Mouse (Mus musculus) liver, adult 2 months (tissue): Measurements from ENCODE around the gene Ntmt1. TPM values are rescaled to one million over a fixed set of nuclear protein-coding genes. Genes with fewer than 3 reads are reported as not detected.

Experiments
- DNase-seq: peaks from one replicate; pipeline ENCODE4 v3.0.0-alpha.2; 2011; ENCODE audit warnings: low read depth, low spot score; ENCODE audit errors: extremely low read depth
- H3K27ac ChIP-seq: fragments of 200-500 bp; replicated peaks from 2 replicates; pipeline ENCODE4 v1.5.1; 2012; ENCODE audit warnings: low read depth, mild to moderate bottlenecking, control low read depth, inconsistent platforms, low read length; ENCODE audit not compliant: insufficient read depth
- H3K27me3 ChIP-seq: fragments of 200-500 bp; 2 replicates; pipeline ENCODE4 v1.6.1; 2012; ENCODE audit warnings: mild to moderate bottlenecking, moderate library complexity, low read length, inconsistent platforms; ENCODE audit not compliant: control insufficient read depth, insufficient read depth
- H3K36me3 ChIP-seq: fragments of 200-500 bp; 2 replicates; pipeline ENCODE4 v1.6.1; 2012; ENCODE audit warnings: low read length, inconsistent platforms; ENCODE audit not compliant: control insufficient read depth, insufficient read depth
- H3K4me1 ChIP-seq: fragments of 200-500 bp; 2 replicates; pipeline ENCODE4 v1.6.1; 2011; ENCODE audit warnings: low read length; ENCODE audit not compliant: control insufficient read depth, insufficient read depth
- H3K4me3 ChIP-seq: fragments of 200-500 bp; 2 replicates; pipeline ENCODE4 v1.5.1; 2011; ENCODE audit warnings: low read depth, mild to moderate bottlenecking, control low read depth, low read length, moderate library complexity; ENCODE audit not compliant: insufficient read depth
- H3K79me2 ChIP-seq: fragments of 200-500 bp; 2 replicates; pipeline ENCODE4 v1.6.1; 2012; ENCODE audit warnings: inconsistent platforms, mild to moderate bottlenecking, low read length, moderate library complexity; ENCODE audit not compliant: control insufficient read depth, insufficient read depth
- H3K9ac ChIP-seq: fragments of 200-500 bp; 2 replicates; pipeline ENCODE4 v1.6.1; 2012; ENCODE audit warnings: low read depth, mild to moderate bottlenecking, control low read depth, inconsistent platforms, low read length
- CTCF ChIP-seq: fragments of 200-500 bp; IDR thresholded peaks from 2 replicates; pipeline ENCODE4 v1.5.1; 2011; ENCODE audit warnings: low read depth, low read length, control low read depth
- POLR2A ChIP-seq: fragments of 200-500 bp; IDR thresholded peaks from 2 replicates; pipeline ENCODE4 v1.6.1; 2011; ENCODE audit warnings: low read length, control low read depth; ENCODE audit not compliant: insufficient read depth; ENCODE audit errors: extremely low read depth
- WGBS: fragments of 180-500 bp; shearing (Covaris S2); methylation state at CpG from one replicate; pipeline ENCODE4 v1.1.7; 2018; 5-methylcytosine and 5-hydroxymethylcytosine counted together
- polyA plus RNA-seq: library from polyadenylated mRNA; depleted of rRNA; stranded (reverse); fragments of >200 nt; gene quantifications from 2 replicates; pipeline ENCODE4 v1.2.3, GENCODE M21; 2012; rRNA removed
- total RNA-seq: library from RNA; depleted of rRNA; stranded (reverse); fragments of >200 nt; gene quantifications from 2 replicates; pipeline ENCODE4 v1.2.3, GENCODE M21; 2014; rRNA removed

Gene Ntmt1
- total and polyA plus RNA-seq, 2 experiments: 8.3 to 15.9 TPM

DNA sequence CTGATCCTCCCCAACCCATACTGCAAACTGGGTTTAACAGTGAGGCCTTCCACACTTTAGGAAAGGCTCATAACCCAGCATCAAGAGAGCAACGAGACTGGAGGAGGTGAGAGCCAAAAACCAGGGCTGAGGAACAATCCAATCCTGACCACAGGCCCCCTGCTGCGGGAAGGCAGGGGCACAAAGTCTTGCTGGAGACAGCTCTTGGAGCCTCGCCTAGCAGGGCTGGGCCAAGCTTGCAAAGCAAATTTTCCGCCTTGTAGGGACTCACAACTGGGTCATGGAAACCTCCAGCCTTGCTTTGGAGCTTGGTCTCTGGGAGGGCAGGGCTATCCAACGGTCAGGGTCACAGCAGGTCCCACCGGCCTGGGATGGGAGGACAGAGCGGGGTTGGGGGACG lies 63.2 kb downstream of the Ntmt1 start:
- Histone ChIP-seq H3K4me1 (no peaks in the 10 kb centered on the region), H3K27ac (no peak overlapping the region), H3K27me3 (no peaks in the 10 kb centered on the region), H3K9ac (no peak overlapping the region), H3K36me3 (no peaks in the 10 kb centered on the region), H3K79me2 (no peaks in the 10 kb centered on the region), H3K4me3 (no peak overlapping the region)
- 73% methylated on average over 8 of the region's 8 CpGs for WGBS
- TF ChIP-seq POLR2A (no peak), CTCF (no peak)
- no peak for DNase-seq

Other genes with a start within 250 kb of the Ntmt1 start
- 0.46 TPM in 1 of 2 replicates, not detected in the other for gene Cstad, start 212.8 kb upstream of the Ntmt1 start, total RNA-seq
- gene Cstad, start 212.8 kb upstream of the Ntmt1 start, polyA plus RNA-seq: not detected in 2 replicates
- gene 1700001O22Rik, start 4.2 kb upstream of the Ntmt1 start, total RNA-seq: not detected in 2 replicates
- gene 1700001O22Rik, start 4.2 kb upstream of the Ntmt1 start, polyA plus RNA-seq: 0.11 TPM in 1 of 2 replicates, not detected in the other
- gene Asb6, start 22.5 kb downstream of the Ntmt1 start, total RNA-seq: 4.6 and 5.6 TPM in 2 replicates
- gene Asb6, start 22.5 kb downstream of the Ntmt1 start, polyA plus RNA-seq: 15.4 and 17.4 TPM in 2 replicates
- not detected in 2 replicates for gene Prrx2, start 27.1 kb downstream of the Ntmt1 start, total RNA-seq
- 0.32 TPM in 1 of 2 replicates, not detected in the other for gene Prrx2, start 27.1 kb downstream of the Ntmt1 start, polyA plus RNA-seq
- gene Ptges, start 122.0 kb downstream of the Ntmt1 start, total RNA-seq: 0.07 and 0.09 TPM in 2 replicates
- 0.17 and 0.60 TPM in 2 replicates for gene Ptges, start 122.0 kb downstream of the Ntmt1 start, polyA plus RNA-seq
- 29.1 and 30.9 TPM in 2 replicates for gene Tor1b, start 145.1 kb downstream of the Ntmt1 start, total RNA-seq
- gene Tor1b, start 145.1 kb downstream of the Ntmt1 start, polyA plus RNA-seq: 14.4 and 17.1 TPM in 2 replicates
- 62.2 and 76.6 TPM in 2 replicates for gene Tor1a, start 160.1 kb downstream of the Ntmt1 start, total RNA-seq
- 54.2 and 57.9 TPM in 2 replicates for gene Tor1a, start 160.1 kb downstream of the Ntmt1 start, polyA plus RNA-seq
- gene BC005624, start 174.4 kb downstream of the Ntmt1 start, total RNA-seq: 13.5 and 16.6 TPM in 2 replicates
- gene BC005624, start 174.4 kb downstream of the Ntmt1 start, polyA plus RNA-seq: 11.7 and 12.0 TPM in 2 replicates
- 3.0 and 3.3 TPM in 2 replicates for gene Usp20, start 174.5 kb downstream of the Ntmt1 start, total RNA-seq
- 5.7 and 6.0 TPM in 2 replicates for gene Usp20, start 174.5 kb downstream of the Ntmt1 start, polyA plus RNA-seq